Mouse (Mus musculus) liver, embryonic 14.5 days (tissue): ENCODE measurements around the gene Apol9b.
"Not testable (repeated sequence)": the region's sequence is repeated elsewhere in the genome, so short reads cannot be mapped to it uniquely, and the experiment has no call there.

Experiments used
- CTCF ChIP-seq: IDR thresholded peaks from 2 replicates; pipeline ENCODE4 v1.5.1; 2016; ENCODE audit warnings: antibody characterized with exemption, low read depth, control low read depth
- EP300 ChIP-seq: IDR thresholded peaks from 2 replicates; pipeline ENCODE4 v1.6.1; 2016; ENCODE audit warnings: antibody characterized with exemption, low read depth

DNA sequence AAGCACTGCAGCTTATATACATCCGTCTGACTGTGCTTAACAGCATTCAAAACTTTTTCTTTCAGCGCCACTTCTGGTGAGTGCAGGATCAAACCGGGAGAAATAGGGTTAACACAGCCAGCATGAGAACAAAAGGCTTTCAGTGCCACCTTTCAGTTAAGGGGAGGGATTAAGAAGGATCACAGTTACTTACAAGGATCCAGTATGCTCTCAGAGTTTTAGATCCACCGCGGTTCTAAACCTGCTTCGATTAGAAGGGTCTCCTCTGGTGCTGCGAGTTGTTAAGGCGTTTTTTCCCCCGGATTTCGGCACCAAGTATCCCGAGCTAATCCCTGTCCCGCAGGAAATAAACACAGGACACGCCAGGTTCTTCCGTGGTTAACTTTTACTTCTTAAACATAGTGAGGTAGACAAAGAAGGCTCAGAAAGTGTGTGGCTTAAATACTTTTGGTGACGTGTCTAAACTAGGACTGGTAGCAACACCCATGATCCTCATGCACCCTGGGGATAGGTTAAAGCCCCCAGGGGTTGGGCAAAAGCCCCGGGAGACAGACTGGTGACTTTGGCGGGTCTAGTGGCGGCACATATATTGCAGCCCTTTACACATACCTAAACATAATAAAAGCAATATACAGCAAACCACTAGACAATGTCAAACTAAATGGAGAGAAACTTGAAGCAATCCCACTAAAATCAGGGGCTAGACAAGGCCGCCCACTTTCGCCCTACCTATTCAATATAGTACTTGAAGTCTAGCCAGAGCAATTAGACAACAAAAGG is 37.1 kb upstream of the Apol9b start:
- TF ChIP-seq EP300, CTCF: not testable (repeated sequence)
